Comparison of ENCODE assay signal across 10 mouse cellular contexts in the genomic region with DNA sequence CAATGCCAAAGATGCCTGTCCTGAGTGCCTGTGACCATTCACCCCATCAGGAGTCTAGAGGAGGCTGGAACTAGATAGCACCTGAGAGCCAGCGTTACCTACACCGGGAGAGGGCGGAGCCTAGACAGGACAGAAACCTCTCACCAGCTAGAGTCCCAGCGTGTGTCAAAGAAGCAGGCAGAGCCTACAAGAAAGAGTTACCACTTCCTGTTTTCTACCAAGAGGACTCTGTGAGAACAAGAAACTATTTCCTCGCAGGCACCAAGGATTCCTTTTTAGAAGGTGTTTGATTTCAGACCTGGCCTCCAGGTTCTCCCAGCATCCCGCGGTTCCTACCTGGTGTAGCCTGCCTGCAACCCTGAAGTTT. TPM values are rescaled to one million over a fixed set of nuclear protein-coding genes. Genes with fewer than 3 reads are reported as not detected.
A peak's percentile ranks its signal among the peaks of the same experiment; 100 is the strongest.
DNase-seq lines count a peak whose midpoint lies in the region; TF ChIP-seq lines count a peak whose summit lies in the region.
"Had no signal": no experiment of that assay in that cellular context is flagged by ENCODE, and none has a peak within 500 bp of the region (broad histone marks: within the 10 kb centered on the region; RNA-seq: fewer than 3 reads in every experiment).

No protein-coding gene starts in this region.

- peaks cover 5 to 36% of the 10 kb centered on the region in 2 experiments for H3K4me1 ChIP-seq in MEL (ENCODE audit: control insufficient read depth in 1 of 2, insufficient read depth in 2 of 2, low read length in 2 of 2)
- H3K4me1 ChIP-seq in cerebellum, adult 2 months (ENCODE audit: control insufficient read depth, insufficient read depth, low read length), result no peaks in the 10 kb centered on the region
- H3K4me1 ChIP-seq: hindbrain, embryonic 12.5 days had no signal

- no peaks in the 10 kb centered on the region for H3K79me2 ChIP-seq in MEL (ENCODE audit: control insufficient read depth, insufficient read depth, low read length, poor library complexity)

- peak overlapping the region; percentile 49 for H3K27ac ChIP-seq in MEL (ENCODE audit: control insufficient read depth, low read depth, low read length)
- H3K27ac ChIP-seq in cerebellum, adult 2 months (ENCODE audit: insufficient read depth, low read length), result no peak overlapping the region
- H3K27ac ChIP-seq: hindbrain, embryonic 12.5 days had no signal

- DNase-seq in heart, adult 11 months, result peak; percentile 88
- no peak for DNase-seq in heart, postnatal 4 days
- peak; percentile 79 for DNase-seq in MEL (ENCODE audit: low read depth, low spot score)
- peak; percentile 25 for DNase-seq in lung, postnatal 10 days
- peak; percentile 14 to 36 for DNase-seq in spleen, postnatal 14 days (ENCODE audit: low spot score in 2 of 2)
- no peak for DNase-seq in right cerebral cortex, postnatal 4 days
- DNase-seq in cerebellum, adult 2 months, result no peak
- no peak for DNase-seq in layer of hippocampus, adult 8-10 months (ENCODE audit: low spot score in 2 of 2)
- DNase-seq: adrenal gland, postnatal 14 days had no signal

- 75% methylated on average over 7 of the region's 7 CpGs for WGBS in cerebellum, adult 2 months

- TF ChIP-seq POLR2A in MEL (IDR thresholded peaks at IDR 0.05; ENCODE audit: control insufficient read depth in 1 of 2, insufficient read depth in 1 of 2, low read depth in 1 of 2, low read length in 2 of 2, poor library complexity in 1 of 2), result no peak
- no peak for TF ChIP-seq POLR2A in cerebellum, adult 2 months (IDR thresholded peaks at IDR 0.05; ENCODE audit: borderline replicate concordance, insufficient read depth, low read length)

- H3K9me3 ChIP-seq in MEL (replicated peaks; ENCODE audit: insufficient read depth, low read length), result no peaks in the 10 kb centered on the region
- H3K9me3 ChIP-seq: hindbrain, embryonic 12.5 days had no signal

- H3K4me3 ChIP-seq in MEL (ENCODE audit: control insufficient read depth in 1 of 2, insufficient read depth in 1 of 2, low read depth in 2 of 2, low read length in 2 of 2), result peak overlapping the region; percentile 27 to 43
- no peak overlapping the region for H3K4me3 ChIP-seq in cerebellum, adult 2 months (replicated peaks; ENCODE audit: insufficient read depth, low read depth, low read length)
- H3K4me3 ChIP-seq: hindbrain, embryonic 12.5 days had no signal

- no peaks in the 10 kb centered on the region for H3K27me3 ChIP-seq in MEL (ENCODE audit: control insufficient read depth in 1 of 2, insufficient read depth in 2 of 2, low read length in 2 of 2)
- no peaks in the 10 kb centered on the region for H3K27me3 ChIP-seq in cerebellum, adult 2 months (ENCODE audit: control insufficient read depth, insufficient read depth, low read length)

- no peak for TF ChIP-seq CTCF in MEL (IDR thresholded peaks at IDR 0.05 in 2 of 3, conservative IDR thresholded peaks at IDR 0.05 in 1 of 3; ENCODE audit: control insufficient read depth in 1 of 3, insufficient read depth in 1 of 3, low read depth in 2 of 3, low read length in 3 of 3, poor library complexity in 1 of 3, severe bottlenecking in 1 of 3)
- TF ChIP-seq CTCF in cerebellum, adult 2 months (IDR thresholded peaks at IDR 0.05; ENCODE audit: borderline replicate concordance, insufficient read depth, low read depth, low read length), result no peak

- H3K36me3 ChIP-seq in MEL (ENCODE audit: control insufficient read depth in 1 of 2, insufficient read depth in 2 of 2, low read length in 2 of 2), result peaks cover 0 to 23% of the 10 kb centered on the region in 2 experiments; a peak in 2 of 4 replicates
- H3K36me3 ChIP-seq: hindbrain, embryonic 12.5 days had no signal

- peak overlapping the region; percentile 53 for H3K9ac ChIP-seq in MEL (ENCODE audit: control insufficient read depth, low read depth, low read length, poor library complexity, severe bottlenecking)
- H3K9ac ChIP-seq: hindbrain, embryonic 12.5 days had no signal

- TF ChIP-seq EP300 in MEL (IDR thresholded peaks at IDR 0.05; ENCODE audit: low read depth in 1 of 2, low read length in 2 of 2), result 0 out of 4 replicates have a peak, but pooled peaks of 1 of the 2 experiments have one; percentile 14

- TF ChIP-seq RAD21 in MEL (IDR thresholded peaks at IDR 0.05; ENCODE audit: low read depth, low read length), result no peak

TF ChIP-seq in MEL, 35 proteins besides CTCF, POLR2A, EP300 and RAD21:
- no peak for TF ChIP-seq POLR2AphosphoS2 (IDR thresholded peaks at IDR 0.05; ENCODE audit: low read length)
- TF ChIP-seq E2F4 (IDR thresholded peaks at IDR 0.05; ENCODE audit: borderline replicate concordance, low read depth, low read length), result no peak
- no peak for TF ChIP-seq GATA1 (IDR thresholded peaks at IDR 0.05; ENCODE audit: low read depth, low read length)
- TF ChIP-seq GABPA (IDR thresholded peaks at IDR 0.05; ENCODE audit: low read depth, low read length), result no peak
- peak; percentile 55; the same call in 1 of the 2 replicates for TF ChIP-seq ELF1 (IDR thresholded peaks at IDR 0.05; ENCODE audit: low read depth, low read length)
- no peak for TF ChIP-seq RCOR1 (IDR thresholded peaks at IDR 0.05; ENCODE audit: low read depth, low read length)
- no peak for TF ChIP-seq TCF12 (IDR thresholded peaks at IDR 0.05; ENCODE audit: low read depth, low read length)
- peak; percentile 29; the same call in 1 of the 2 replicates for TF ChIP-seq TBP (IDR thresholded peaks at IDR 0.05; ENCODE audit: low read depth, low read length)
- TF ChIP-seq SMC3 (IDR thresholded peaks at IDR 0.05; ENCODE audit: low read depth, low read length), result no peak
- no peak for TF ChIP-seq POLR2AphosphoS5 (IDR thresholded peaks at IDR 0.05; ENCODE audit: borderline replicate concordance, low read depth, low read length)
- TF ChIP-seq UBTF (IDR thresholded peaks at IDR 0.05; ENCODE audit: borderline replicate concordance, insufficient read depth, low read depth, low read length), result no peak
- TF ChIP-seq SIN3A (IDR thresholded peaks at IDR 0.05; ENCODE audit: low read length), result peak; percentile 53; the same call in 1 of the 2 replicates
- TF ChIP-seq ZC3H11A (IDR thresholded peaks at IDR 0.05; ENCODE audit: low read depth, low read length), result no peak
- no peak for TF ChIP-seq ZMIZ1 (IDR thresholded peaks at IDR 0.05; ENCODE audit: low read depth, low read length)
- TF ChIP-seq MYB (IDR thresholded peaks at IDR 0.05; ENCODE audit: low read depth, low read length), result no peak
- peak; percentile 3; the same call in 1 of the 2 replicates for TF ChIP-seq ETS1 (IDR thresholded peaks at IDR 0.05; ENCODE audit: low read depth, low read length)

RNA-seq across cellular contexts. Expression of a gene that starts 9.9 kb away (rescaled TPM):
- 10 to 100 TPM; 20.8 to 23.5 TPM for total RNA-seq in heart, postnatal 4 days (2021)
- 11.1 and 12.7 TPM in 2 replicates for total RNA-seq in MEL (2012; rRNA removed)
- polyA plus RNA-seq in MEL (2012; ENCODE audit: insufficient read depth in 1 of 2, insufficient read length in 2 of 2, low read depth in 1 of 2, low replicate concordance in 2 of 2, missing spikeins in 1 of 2), result 10 to 100 TPM in 1 of 2 experiments, not detected in 1; 15.4 TPM
- 61.0 and 62.9 TPM in 2 replicates for polyA plus RNA-seq in cerebellum, adult 2 months (2012; rRNA removed)
- total RNA-seq in layer of hippocampus, adult 8-10 months (2022), result 100 to 1,000 TPM; 114 to 546 (median 290) TPM

RNA-seq across cellular contexts. Expression of a gene that starts 32.8 kb away (rescaled TPM):
- 10 to 100 TPM; 14.1 to 15.3 TPM for total RNA-seq in heart, postnatal 4 days (2021)
- not detected in 2 replicates for total RNA-seq in MEL (2012; rRNA removed)
- not detected for polyA plus RNA-seq in MEL (2012; ENCODE audit: insufficient read depth in 1 of 2, insufficient read length in 2 of 2, low read depth in 1 of 2, low replicate concordance in 2 of 2, missing spikeins in 1 of 2)
- polyA plus RNA-seq in cerebellum, adult 2 months (2012; rRNA removed), result 16.7 and 20.2 TPM in 2 replicates
- total RNA-seq in layer of hippocampus, adult 8-10 months (2022), result 100 to 1,000 TPM; 584 to 717 (median 649) TPM

Comparison
In these comparisons a context has a peak if more than half of its experiments do, and no peak if none do; other contexts are left out.
1. DNase-seq: peak in heart, adult 11 months (single experiment), MEL (single experiment), lung, postnatal 10 days (single experiment) and spleen, postnatal 14 days (2 of 2); none in heart, postnatal 4 days (single experiment), right cerebral cortex, postnatal 4 days (single experiment), cerebellum, adult 2 months (0 of 2) and layer of hippocampus, adult 8-10 months (0 of 2).
2. RNA of a gene that starts 32.8 kb away (total RNA-seq): 584 to 717 TPM in layer of hippocampus, adult 8-10 months; 14.1 to 15.3 TPM in heart, postnatal 4 days and not detected in MEL; every median in the first group is over 10 times any median in the second.